Mouse (Mus musculus) ovary, adult 18-20 months (tissue): ENCODE data around the gene Zfp668.
"Not testable (repeated sequence)": the region's sequence is repeated elsewhere in the genome, so short reads cannot be mapped to it uniquely, and the experiment has no call there.

Experiments used
- DNase-seq: peaks from one replicate; pipeline ENCODE4 v3.0.0; 2022; ENCODE audit warnings: low spot score, mixed read lengths

The Zfp668 gene

DNA sequence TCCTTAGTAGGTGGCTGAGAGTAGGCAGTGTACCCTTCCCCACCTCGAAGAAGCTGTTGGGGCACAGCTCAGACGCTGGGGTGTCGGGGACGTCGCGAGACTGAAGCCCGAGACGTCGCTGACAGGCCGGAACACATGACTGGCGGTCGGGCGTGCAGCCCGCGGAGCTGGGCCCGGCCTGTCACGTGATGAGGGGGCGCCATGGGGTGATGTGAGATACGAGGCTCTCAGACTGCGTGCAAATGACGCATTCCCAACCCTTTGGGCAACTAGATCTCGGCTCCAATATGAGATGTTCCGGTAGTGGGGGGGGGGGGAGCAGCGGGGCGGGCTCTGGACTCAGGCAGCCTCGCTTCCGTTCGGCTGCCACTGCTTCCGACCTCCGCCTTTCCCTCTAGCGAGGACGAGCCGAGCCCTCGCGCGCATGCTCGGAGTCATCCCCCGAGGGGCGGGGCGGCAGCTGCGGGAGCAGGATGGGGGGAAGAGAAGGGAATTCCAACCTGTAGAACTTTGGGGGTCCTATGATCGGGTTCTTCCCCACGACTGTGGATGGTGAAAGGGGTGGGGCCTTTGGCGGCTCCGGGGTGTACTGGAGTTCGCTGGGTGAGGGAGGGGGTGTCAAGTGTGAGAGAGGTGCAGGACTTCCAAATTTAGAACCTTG, 35.2 kb downstream of the Zfp668 start:
- DNase-seq = peak; percentile 91

DNA sequence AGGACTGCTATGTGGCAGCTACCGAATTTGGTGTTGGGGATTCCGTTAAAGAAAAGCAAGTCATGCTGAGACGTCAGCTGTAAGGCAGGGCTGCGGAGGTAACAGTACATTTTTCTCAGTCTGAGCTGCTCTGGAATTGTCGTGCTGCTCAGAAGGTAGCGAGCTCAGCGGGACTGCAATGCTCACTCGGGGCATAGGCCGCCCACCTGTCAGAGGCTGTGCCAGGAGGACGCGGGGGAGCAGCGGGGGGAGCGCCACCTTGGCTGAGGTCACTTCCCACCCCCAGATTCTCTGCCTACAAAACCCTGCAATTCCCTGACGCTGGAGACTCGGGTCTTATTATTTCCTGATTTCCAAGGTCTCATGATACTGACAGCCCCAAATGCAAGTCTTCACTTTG, 35.7 kb downstream of the Zfp668 start:
- peak; percentile 34 for DNase-seq

DNA sequence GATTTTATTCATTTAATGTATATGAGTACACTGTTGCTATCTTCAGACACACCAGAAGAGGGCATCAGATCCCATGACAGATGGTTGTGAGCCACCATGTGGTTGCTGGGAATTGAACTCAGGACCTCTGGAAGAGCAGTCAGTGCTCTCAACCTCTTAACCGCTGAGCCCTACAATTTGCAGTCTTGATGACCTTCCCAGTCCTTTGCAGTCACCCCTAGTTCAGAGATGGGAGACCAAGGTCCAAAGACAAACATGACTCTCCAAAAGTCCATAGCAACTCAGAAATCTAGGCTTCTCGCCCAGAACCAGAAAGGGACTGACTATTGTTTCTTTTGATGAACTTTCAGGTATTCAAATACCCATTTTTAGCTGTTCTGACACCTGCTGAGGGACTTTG, 36.6 kb downstream of the Zfp668 start:
- DNase-seq = not testable (repeated sequence)

DNA sequence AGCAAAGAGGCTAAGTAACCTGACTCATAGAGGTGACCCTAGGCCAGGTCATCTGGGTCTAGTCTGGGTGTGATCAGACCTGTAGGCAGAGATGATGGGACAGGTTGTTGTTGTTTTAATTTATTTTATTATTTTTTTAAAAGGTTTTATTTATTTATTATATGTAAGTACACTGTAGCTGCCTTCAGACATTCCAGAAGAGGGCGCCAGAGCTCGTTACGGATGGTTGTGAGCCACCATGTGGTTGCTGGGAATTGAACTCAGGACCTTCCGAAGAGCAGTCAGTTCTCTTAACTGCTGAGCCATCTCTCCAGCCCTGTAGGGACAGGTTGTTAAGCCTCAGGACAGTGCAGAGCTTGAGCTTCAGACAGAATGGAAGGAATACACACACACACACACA, 38.8 kb downstream of the Zfp668 start:
- DNase-seq = not testable (repeated sequence)

DNA sequence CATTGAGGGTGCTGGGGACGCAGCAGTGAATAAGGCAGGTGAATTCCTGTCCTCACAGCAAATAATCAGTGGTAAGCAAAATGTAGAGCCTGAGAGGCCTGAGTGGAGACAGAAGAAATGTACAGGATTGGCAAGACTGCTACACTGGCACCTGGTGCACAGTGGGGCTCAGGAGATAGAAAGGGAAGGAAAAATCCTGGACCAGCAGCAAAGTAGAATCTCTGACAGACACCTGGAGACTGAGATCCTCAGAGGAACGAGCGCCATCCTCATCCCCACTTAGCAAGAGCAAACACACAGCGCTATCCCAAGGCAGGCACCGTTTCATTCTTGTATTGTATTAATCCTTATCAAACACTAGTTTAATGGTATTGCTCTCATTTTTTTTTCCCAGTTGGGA, 39.2 kb downstream of the Zfp668 start:
- no peak for DNase-seq

DNA sequence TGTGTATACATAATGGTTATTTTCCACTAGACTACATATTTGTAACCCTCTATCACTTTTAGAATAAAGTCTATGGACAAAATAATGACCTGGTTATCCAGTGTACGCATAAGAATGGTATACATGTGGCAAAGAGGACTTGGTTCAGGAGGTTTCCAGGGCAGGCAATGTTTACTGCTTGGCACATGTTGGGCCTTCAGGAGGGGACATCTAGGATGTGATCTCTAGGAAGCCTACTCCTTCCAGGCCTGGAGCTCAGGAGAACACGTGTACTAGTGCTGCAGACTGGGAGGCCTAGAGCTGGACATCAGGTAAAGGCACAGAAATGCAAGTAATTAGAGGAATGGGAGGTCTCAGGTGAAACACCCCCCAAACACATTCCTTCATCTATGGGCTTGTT, 41.1 kb downstream of the Zfp668 start:
- no peak for DNase-seq

DNA sequence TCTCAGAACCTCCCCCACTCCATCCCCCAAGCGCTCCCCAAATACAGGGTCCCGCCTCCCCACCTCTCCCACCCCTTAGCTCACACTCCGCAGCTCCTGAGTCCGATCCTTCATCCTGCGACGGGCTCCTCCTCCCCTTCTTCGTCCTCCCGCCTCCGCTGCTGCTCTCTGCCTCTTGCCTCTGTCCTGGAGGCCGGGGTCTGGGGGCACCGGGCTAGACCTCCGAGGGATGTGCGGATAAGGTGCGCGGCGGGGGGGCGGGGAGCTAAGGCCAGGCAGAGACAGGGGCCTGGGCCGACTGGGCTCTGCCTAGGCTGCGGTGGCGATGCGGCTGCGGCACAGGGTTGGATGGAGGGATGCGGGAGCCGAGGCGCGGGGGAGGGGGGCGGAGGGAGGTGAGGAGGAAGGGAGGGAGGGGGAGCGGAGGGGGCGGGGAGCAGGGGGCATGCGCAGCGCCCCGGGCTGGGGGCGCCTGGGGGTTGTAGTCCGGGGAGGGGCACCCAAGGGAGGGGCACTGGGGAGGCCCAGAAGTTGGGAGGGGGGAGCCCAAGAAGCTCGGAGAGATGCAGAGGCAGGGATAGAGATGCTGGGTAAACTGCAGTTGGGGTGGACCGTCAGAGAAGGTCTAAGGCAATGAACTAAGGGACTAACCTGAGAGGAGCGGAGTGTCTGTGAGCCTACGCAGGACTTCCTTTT, 52.3 kb downstream of the Zfp668 start, which contains the start of the genes Stx4a and Stx1b:
Stx4a (plus strand) TSS at position 119 of the 696 bp plus-strand sequence.
Stx1b (minus strand) TSS at position 374 of the 696 bp plus-strand sequence.
- no peak for DNase-seq

DNA sequence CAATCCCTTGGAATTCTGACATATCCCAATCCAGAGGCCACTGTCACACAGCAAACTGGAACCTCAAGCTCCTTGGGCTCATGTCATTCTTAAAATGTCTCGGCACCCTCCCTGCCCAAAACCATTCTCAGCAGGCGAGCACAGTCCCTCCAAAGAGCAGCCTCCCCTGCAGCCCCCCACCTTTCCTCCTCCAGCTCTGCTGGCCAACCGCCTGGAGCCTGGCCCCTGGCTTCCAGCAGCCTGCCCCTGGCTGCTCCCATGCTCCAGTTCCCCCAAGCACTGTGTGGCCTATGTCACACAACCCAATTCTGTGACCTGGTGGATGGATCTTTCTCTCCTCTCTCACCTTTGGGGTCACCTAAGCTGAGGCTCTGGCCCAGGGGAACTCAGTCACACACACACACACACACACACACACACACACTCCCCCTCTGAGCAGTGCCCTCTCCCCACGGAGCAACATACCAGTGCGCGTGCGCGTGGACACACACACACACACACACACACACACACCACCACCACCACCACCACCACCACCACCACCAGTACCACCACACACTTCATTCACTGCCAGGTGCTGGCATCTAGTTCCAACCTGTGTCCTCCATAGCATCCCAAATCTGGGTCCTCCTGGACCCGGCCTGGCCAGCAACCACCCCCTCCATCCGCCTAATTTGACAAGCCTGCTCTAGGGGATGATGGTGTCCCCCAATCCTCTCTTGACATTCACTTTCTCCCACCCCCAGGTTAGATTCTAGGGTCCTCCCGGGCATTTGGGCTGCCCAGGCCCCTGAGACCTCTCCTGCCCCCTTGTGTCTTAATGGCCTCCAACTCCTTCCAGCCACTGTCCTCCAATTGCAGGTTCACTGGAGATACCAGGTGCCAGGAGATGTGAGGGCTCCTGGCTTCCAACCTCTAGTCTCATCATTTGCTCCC, 53.1 kb downstream of the Zfp668 start:
- DNase-seq = no peak

DNA sequence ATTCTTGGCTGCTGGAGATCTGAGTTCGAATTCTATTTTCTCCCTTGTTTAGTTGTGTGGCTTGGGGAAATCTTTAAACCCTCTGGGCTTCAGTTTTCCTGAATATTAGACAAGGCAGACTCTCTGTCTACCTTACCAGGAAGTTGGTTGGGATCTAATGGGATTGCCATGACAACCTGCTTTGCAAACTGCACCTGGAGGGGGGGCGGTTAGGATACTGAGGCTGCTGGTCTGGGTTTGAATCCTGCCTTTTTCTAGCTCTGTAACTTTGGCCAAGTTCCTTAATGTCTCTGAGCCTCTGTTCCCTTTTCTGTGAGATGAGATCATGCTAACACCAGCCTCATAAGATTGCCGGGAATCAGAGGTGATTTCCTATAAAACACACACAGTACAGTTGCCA, 54.1 kb downstream of the Zfp668 start:
- DNase-seq = no peak

DNA sequence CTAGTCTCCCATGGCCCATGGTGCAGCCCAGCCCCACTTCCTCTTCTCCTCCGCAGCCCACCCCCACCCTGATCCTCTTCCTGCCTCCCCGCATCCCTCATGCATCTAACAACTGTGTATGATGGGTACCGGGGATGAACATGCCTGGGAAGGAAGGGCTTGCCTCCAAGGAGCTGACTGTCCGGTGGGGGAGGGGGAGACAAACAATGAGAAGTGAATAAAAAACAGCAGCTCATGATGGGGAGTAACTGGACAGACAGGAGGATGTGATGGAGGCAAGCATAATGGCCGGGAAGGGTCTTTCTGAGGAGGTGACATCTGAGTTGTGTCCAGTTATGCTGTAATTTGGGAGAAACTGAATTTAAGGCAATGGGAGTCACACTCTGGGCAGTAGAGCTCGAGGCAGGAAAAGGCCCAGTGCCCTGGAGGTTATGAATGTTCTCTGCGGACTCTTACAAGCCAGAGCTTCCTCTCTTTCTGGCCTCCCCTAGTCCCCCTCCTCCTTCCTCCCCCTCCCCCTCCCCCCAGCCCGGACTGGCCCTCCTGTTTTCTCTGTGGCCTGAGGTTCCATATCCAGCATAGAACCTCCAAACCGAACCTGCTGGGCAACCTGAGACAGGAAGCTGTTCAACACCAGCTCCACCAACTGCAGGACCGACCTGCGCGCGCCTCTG, 55.7 kb downstream of the Zfp668 start:
- DNase-seq = no peak

DNA sequence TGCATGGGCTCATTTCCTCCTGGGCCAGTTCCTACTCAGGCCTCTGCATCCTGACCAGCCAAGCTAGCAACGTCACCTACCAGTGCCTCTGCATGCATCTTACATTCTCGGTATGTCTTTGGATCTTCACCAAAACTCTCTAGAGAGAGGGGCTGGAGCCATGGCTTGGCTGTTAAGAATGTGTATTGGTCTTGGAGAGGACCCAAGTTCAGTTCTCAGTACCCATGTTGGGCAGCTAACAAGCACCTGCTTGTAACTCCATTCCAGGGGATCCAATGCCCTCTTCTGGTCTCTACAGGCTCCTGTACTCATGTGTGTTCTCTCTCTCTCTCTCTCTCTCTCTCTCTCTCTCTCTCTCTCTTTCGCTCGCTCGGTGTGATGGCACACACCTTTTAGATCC, 58.9 kb downstream of the Zfp668 start:
- DNase-seq = no peak

DNA sequence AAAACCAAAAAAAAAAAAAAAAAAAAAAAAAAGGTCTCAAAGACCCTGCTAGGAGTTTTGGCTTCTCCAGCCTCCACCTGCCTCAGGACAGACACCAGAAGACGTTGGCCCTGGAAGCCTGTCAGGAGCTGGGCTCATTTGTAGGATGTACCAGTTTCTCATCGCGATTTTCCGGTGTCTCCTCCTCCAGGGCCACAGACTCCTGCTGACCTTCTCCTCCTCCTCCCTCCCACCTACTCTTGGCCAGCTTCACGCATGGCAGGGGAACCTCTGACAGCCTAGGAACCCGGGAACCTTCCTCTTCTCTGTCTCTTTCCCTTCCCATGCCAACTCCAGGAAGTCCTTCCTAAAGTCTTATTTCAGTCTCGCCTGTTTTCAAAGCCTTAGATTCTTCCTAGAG, 59.6 kb downstream of the Zfp668 start:
- DNase-seq = no peak

DNA sequence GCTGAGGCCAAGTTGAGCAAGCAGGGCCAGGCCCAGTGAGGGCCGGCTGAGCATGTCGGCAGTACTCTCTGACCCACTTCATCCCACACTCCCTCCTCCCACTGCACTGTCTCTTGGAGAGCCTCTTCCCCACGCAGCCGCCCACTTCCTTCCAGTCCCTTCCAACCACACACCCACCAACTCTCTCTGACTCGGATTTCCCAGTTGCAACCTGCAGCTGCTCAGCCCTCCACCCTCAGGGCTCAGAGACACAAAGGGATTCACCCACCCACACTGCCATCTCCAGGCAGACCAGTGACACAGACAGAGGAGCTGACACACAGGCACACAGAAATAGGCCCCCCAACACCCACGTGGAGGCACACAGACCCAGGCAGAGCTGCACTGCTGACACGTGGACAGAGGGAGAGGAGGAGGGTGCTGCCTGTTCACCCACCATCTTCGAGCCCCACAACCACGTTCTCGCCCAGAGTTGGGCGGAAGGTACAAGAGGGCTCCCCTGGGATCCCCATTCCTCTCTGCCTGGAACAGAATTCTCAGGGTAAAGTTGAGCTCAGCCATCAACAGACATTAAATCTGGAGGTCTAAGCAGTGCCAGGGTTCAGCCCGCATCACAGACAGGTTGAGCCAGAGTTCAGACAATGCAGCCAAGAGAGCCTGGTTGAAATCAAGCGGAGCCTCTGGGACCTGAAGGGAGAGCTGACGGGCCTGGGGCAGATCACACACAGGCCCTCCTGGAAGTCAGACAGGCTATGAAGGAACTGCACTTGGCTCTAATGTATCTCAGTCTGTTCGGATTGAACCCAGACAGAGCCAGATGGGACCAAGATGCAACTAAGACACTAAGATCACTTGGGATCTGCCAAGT, 60.4 kb downstream of the Zfp668 start:
- DNase-seq = no peak

DNA sequence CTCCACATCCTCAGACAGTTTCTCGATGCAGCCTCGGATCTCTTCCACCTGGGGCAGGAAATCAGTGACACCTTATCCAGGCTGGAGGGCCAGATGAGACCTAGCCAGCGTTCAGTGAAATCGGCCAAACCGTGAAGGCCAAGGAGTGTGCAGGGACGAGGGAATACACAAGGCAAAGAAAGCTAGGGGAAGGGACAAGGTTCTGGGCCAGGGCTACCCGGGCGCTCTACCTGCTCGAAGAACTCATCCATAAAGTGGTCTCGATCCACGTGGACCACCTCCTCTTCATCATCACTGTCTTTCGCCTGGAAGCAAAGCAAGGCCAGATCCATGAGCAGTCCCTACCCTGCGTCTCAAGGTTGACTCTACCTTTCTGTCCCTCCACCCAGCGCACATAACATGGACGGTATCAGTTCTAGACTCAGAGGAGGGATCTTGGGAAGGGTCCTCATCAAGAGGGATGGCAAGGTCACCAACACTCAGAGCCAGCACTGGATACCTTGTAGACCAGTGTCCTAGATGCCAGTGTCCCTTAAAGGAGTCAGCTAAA, 61.4 kb downstream of the Zfp668 start:
- no peak for DNase-seq

DNA sequence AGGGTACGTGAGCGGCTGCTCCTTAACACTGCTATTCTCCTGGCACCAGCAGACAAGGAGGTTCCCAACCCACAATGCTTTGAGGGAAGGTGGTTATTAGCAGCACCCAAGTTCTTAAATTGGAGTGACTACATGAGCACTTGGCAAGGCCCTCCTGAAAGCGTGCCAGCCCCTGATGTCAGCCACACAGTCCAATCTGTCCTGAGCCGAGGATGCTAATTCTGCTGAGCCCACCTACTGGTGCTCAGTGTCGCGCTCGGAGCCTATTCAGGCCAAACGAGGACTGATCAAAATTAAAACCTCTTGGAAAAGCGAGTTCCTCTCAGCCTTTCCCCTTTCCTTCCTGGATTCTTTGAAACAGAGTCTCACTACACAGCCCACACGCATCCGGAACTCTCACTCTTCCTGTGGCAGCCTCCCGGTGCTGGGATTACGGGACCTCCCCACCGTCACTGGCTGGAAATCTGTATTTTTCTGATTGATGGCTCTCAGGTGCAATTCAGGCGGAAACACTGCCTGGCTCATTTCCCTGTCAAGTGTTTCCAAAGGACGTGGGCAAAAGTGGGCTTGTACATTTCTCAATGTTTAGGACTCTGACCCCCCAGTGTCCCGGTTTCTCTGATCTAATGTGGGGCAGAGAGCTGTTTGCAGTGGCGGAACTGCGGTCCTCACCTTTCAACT, 62.2 kb downstream of the Zfp668 start:
- no peak for DNase-seq

DNA sequence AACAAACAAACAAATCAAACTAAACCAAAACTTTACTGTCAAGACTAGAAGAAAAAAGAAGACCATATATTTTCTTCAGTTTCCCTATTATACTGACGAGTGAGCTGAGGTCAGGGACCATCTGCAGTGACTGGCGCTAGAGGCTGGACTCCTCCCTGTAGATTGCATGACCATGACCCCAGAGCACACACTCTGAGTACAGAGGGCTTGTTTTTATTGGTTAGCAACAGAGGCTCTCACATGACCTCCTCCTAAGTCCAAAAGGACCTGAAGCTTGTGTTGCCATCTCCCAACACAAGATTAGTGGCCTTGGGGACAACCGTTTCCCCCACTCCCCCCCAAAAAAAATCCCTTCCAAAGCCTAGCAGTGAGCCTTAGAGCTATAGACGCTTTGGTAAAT, 62.8 kb downstream of the Zfp668 start:
- no peak for DNase-seq
